Mouse (Mus musculus) layer of hippocampus, postnatal 10 days (tissue): ENCODE results near the gene Olfr1062. TPM values are rescaled to one million over a fixed set of nuclear protein-coding genes. Genes with fewer than 3 reads are reported as not detected.
A peak's percentile ranks its signal among the peaks of the same experiment; 100 is the strongest.
"Not testable (repeated sequence)": the region's sequence is repeated elsewhere in the genome, so short reads cannot be mapped to it uniquely, and the experiment has no call there.

Experiments used
- DNase-seq, 2 experiments: peaks; one replicate each; pipeline ENCODE4 v3.0.0; 2021; ENCODE audit warnings: low spot score in 2 of 2
- long read RNA-seq: library from polyadenylated mRNA; stranded (forward); transcript quantifications from one replicate; pipeline ENCODE4 v2.0.0, GENCODE M21; 2023
- total RNA-seq, 2 experiments: library from RNA; stranded (reverse); gene quantifications; 2 replicates each; pipeline ENCODE4 v1.2.3; 2021

Olfr1062 gene
- not detected for total RNA-seq
- long read RNA-seq, result 0 reads

GRCm38 (mm10) chr2:86426649-86427048, at the start of gene Olfr1062:
Gene Olfr1062, minus strand, starts transcription at chr2:86426749.
- DNase-seq, result not testable (repeated sequence)

GRCm38 (mm10) chr2:86464442-86465109, 38.0 kb upstream of the Olfr1062 start:
- DNase-seq, result peak; percentile 51 to 71

- no peak for DNase-seq
Observed at GRCm38 (mm10) chr2:86460434-86460833, 33.9 kb upstream of the Olfr1062 start.

- DNase-seq, result no peak
Observed at GRCm38 (mm10) chr2:86456169-86456568, 29.6 kb upstream of the Olfr1062 start, which contains the start of gene Olfr1066. Gene Olfr1066, minus strand, starts transcription at chr2:86456269.

GRCm38 (mm10) chr2:86450491-86450890, 23.9 kb upstream of the Olfr1062 start, which contains the start of gene Olfr1065:
Gene Olfr1065, minus strand, starts transcription at chr2:86450591.
- DNase-seq, result not testable (repeated sequence)

- not testable (repeated sequence) for DNase-seq
Observed at GRCm38 (mm10) chr2:86442101-86442500, 15.6 kb upstream of the Olfr1062 start.

GRCm38 (mm10) chr2:86428511-86428910, 2.0 kb upstream of the Olfr1062 start:
- DNase-seq, result not testable (repeated sequence)

GRCm38 (mm10) chr2:86413950-86414349, 12.6 kb downstream of the Olfr1062 start, which contains the start of gene Olfr1061:
Gene Olfr1061, minus strand, starts transcription at chr2:86414050.
- DNase-seq, result no peak

GRCm38 (mm10) chr2:86395114-86395513, 31.4 kb downstream of the Olfr1062 start:
- no peak for DNase-seq

- not testable (repeated sequence) for DNase-seq
Observed at GRCm38 (mm10) chr2:86388461-86388860, 38.1 kb downstream of the Olfr1062 start, which contains the start of gene Olfr1058. Gene Olfr1058, minus strand, starts transcription at chr2:86388561.

- DNase-seq, result no peak
Observed at GRCm38 (mm10) chr2:86378293-86378692, 48.3 kb downstream of the Olfr1062 start, which contains the start of gene Olfr1057. Gene Olfr1057, minus strand, starts transcription at chr2:86378393.

Other genes with a start within 250 kb of the Olfr1062 start
- gene Olfr1044, start 248.9 kb downstream of the Olfr1062 start, total RNA-seq, result not detected
- gene Olfr52, start 241.1 kb downstream of the Olfr1062 start, total RNA-seq, result not detected
- gene Olfr1045, start 223.7 kb downstream of the Olfr1062 start, total RNA-seq, result not detected
- gene Olfr1046, start 207.4 kb downstream of the Olfr1062 start, total RNA-seq, result not detected
- not detected for gene Olfr1047, start 195.3 kb downstream of the Olfr1062 start, total RNA-seq
- gene Olfr1048, start 186.5 kb downstream of the Olfr1062 start, total RNA-seq, result not detected
- gene Olfr1049, start 168.4 kb downstream of the Olfr1062 start, total RNA-seq, result not detected
- gene Olfr1051, start 147.7 kb downstream of the Olfr1062 start, total RNA-seq, result not detected
- gene Olfr1052, start 134.3 kb downstream of the Olfr1062 start, total RNA-seq, result not detected
- gene Olfr1053, start 111.5 kb downstream of the Olfr1062 start, total RNA-seq, result not detected
- not detected for gene Olfr1054, start 91.3 kb downstream of the Olfr1062 start, total RNA-seq
- not detected for gene Olfr1055, start 76.5 kb downstream of the Olfr1062 start, total RNA-seq
- not detected for gene Olfr1056, start 64.3 kb downstream of the Olfr1062 start, total RNA-seq
- gene Olfr1057, start 48.4 kb downstream of the Olfr1062 start, total RNA-seq, result not detected
- not detected for gene Olfr1058, start 38.2 kb downstream of the Olfr1062 start, total RNA-seq
- gene Olfr1061, start 12.7 kb downstream of the Olfr1062 start, total RNA-seq, result not detected
- gene Olfr1065, start 23.8 kb upstream of the Olfr1062 start, total RNA-seq, result not detected
- not detected for gene Olfr1066, start 29.5 kb upstream of the Olfr1062 start, total RNA-seq
- gene Olfr228, start 60.6 kb upstream of the Olfr1062 start, total RNA-seq, result not detected
- not detected for gene Olfr1076, start 81.7 kb upstream of the Olfr1062 start, total RNA-seq
- gene Olfr1079, start 115.7 kb upstream of the Olfr1062 start, total RNA-seq, result not detected
- gene Olfr1080, start 131.5 kb upstream of the Olfr1062 start, total RNA-seq, result not detected
- gene Olfr1082, start 172.2 kb upstream of the Olfr1062 start, total RNA-seq, result not detected
- gene Olfr1084, start 213.0 kb upstream of the Olfr1062 start, total RNA-seq, result not detected
- not detected for gene Olfr1085, start 235.3 kb upstream of the Olfr1062 start, total RNA-seq